Mouse (Mus musculus) bone marrow, adult 2 months (tissue): ENCODE results near the gene C2cd5.

ENCODE experiments used
- CTCF ChIP-seq: fragments of 200-500 bp; IDR thresholded peaks from 2 replicates; pipeline ENCODE4 v1.5.1; 2011; ENCODE audit warnings: low read length, control low read depth; ENCODE audit not compliant: control insufficient read depth, insufficient read depth
- POLR2A ChIP-seq: fragments of 200-500 bp; IDR thresholded peaks from 2 replicates; pipeline ENCODE4 v1.6.1; 2011; ENCODE audit warnings: low read depth, mild to moderate bottlenecking, control low read depth, low read length, borderline replicate concordance; ENCODE audit not compliant: control insufficient read depth

DNA sequence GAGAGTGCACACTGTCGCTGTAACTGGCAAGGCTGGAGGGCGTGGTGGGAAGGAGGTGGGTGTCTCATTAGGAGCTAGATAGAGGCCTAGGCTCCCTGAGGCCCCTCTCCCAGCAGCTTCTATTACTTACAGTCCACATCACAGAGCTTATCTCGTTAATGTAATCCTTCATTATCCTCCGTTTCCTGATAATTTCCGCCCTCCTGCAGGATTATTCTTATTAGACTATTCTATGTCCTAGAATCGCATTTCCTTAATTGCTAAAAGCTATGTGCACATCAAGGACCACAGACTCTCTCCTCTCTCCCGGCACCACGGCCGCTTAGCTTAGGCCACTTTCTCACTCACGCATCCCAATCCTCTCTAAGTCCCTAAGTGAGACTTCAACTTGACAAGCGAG is 4.8 kb downstream of the C2cd5 start:
- TF ChIP-seq CTCF (no peak), POLR2A (no peak)
